Mouse (Mus musculus) hindbrain, embryonic 11.5 days (tissue): ENCODE measurements around the gene Nyap1. TPM values are rescaled to one million over a fixed set of nuclear protein-coding genes. Genes with fewer than 3 reads are reported as not detected.

Experiments
- ATAC-seq: fragments of 200-750 bp; cut with Nextera tagmentation; 2 replicates; pipeline ENCODE4 v1.8.0; 2017; ENCODE audit warnings: mild to moderate bottlenecking, moderate TSS enrichment, moderate library complexity; ENCODE audit not compliant: low FRiP score
- DNase-seq: peaks from one replicate; pipeline ENCODE4 v3.0.0-alpha.2; 2015; ENCODE audit warnings: low spot score
- H3K27ac ChIP-seq: fragments of 300-500 bp; sonication (generic); 2 replicates; pipeline ENCODE4 v1.5.1; 2014; ENCODE audit warnings: mild to moderate bottlenecking, low read depth, low read length
- H3K27me3 ChIP-seq: fragments of 300-500 bp; sonication (generic); 2 replicates; pipeline ENCODE4 v1.6.1; 2014; ENCODE audit warnings: mild to moderate bottlenecking, low read length, moderate library complexity, mixed read lengths; ENCODE audit not compliant: control insufficient read depth, insufficient read depth
- H3K36me3 ChIP-seq: fragments of 300-500 bp; sonication (generic); 2 replicates; pipeline ENCODE4 v1.6.1; 2014; ENCODE audit warnings: mild to moderate bottlenecking, low read length, moderate library complexity, mixed read lengths; ENCODE audit not compliant: control insufficient read depth, insufficient read depth
- H3K4me1 ChIP-seq: fragments of 300-500 bp; sonication (generic); replicated peaks from 2 replicates; pipeline ENCODE4 v1.6.1; 2014; ENCODE audit warnings: low read length, mixed read lengths; ENCODE audit not compliant: control insufficient read depth, insufficient read depth
- H3K4me2 ChIP-seq: fragments of 300-500 bp; sonication (generic); replicated peaks from 2 replicates; pipeline ENCODE4 v1.6.1; 2014; ENCODE audit warnings: mild to moderate bottlenecking, low read depth, low read length
- H3K4me3 ChIP-seq: fragments of 300-500 bp; sonication (generic); 2 replicates; pipeline ENCODE4 v1.5.1; 2014; ENCODE audit warnings: low read depth, low read length
- H3K9ac ChIP-seq: fragments of 300-500 bp; sonication (generic); 2 replicates; pipeline ENCODE4 v1.6.1; 2014; ENCODE audit warnings: low read depth, low read length
- H3K9me3 ChIP-seq: fragments of 300-500 bp; sonication (generic); 2 replicates; pipeline ENCODE4 v1.6.1; 2016; ENCODE audit warnings: low read length; ENCODE audit not compliant: control insufficient read depth
- WGBS: fragments of 180-500 bp; shearing (Covaris S2); extraction: QIAGEN DNeasy Blood & Tissue Kit; methylation state at CpG from one replicate; pipeline ENCODE4 v1.1.7; 2014; 5-methylcytosine and 5-hydroxymethylcytosine counted together
- polyA plus RNA-seq: library from polyadenylated mRNA; unstranded; fragments of >200 nt; fragmentation: Nextera tagmentation; extraction: Ambion mirVana; gene quantifications from 2 replicates; pipeline ENCODE4 v1.2.1, GENCODE M21; 2014

The Nyap1 gene
- polyA plus RNA-seq, 1 experiment from 2014 or later = 2.9 TPM

DNA sequence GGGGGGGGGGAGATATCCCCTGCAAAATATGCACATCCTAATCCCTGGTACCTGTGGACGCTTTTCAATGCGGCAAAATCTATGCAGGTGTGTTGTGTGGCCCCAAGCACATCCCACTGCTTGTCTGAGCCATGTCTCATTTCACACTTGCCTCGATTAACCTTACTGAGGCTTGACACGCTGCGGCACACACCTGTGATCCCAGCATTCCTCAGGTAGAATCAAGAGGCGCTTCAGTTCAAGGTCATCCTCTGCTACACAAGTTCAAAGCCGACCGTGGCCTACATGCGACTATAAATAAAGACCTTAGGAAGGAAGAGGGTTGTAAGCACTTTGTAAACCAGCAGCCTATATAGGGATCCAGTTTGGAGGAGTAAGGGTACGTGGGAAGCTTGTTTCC is 641 bp upstream of the Nyap1 start:
- Histone ChIP-seq H3K4me3 (peak overlapping the region; percentile 62), H3K27ac (no peak overlapping the region), H3K9me3 (no peaks in the 10 kb centered on the region), H3K4me1 (peaks cover 12% of the 10 kb centered on the region), H3K27me3 (no peaks in the 10 kb centered on the region), H3K9ac (no peak overlapping the region), H3K4me2 (peak overlapping the region; percentile 92; the same call in 1 of the 2 replicates), H3K36me3 (no peaks in the 10 kb centered on the region)
- ATAC-seq (no peak), DNase-seq (no peak)
- 76% methylated on average over 10 of the region's 10 CpGs for WGBS

DNA sequence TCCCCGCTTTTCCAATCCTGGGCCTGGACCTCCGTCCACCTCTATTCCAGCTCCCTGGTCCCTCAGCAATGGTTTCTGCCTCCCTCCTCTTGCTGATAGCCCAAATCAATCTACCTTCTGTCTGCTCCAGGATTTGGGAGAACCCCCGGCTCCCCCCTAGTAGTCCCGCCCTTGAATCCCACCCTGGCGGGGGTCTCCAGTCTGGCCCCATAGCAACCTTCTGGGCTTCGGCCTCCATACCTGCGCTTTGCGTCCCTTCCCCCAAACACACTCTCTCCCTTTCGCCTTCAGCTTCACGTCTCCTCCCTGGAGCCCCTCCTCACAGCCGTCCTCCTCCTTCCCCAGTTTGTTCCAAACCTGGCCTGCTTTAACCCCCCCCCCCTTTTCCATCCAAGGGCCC is 901 bp downstream of the Nyap1 start:
- Histone ChIP-seq H3K27me3 (no peaks in the 10 kb centered on the region), H3K9me3 (no peaks in the 10 kb centered on the region), H3K27ac (peak overlapping the region; percentile 48; the same call in 1 of the 2 replicates), H3K4me3 (peak overlapping the region; percentile 62), H3K9ac (peak overlapping the region; percentile 68), H3K36me3 (no peaks in the 10 kb centered on the region), H3K4me2 (peak overlapping the region; percentile 92), H3K4me1 (peaks cover 12% of the 10 kb centered on the region)
- ATAC-seq (0 out of 2 replicates have a peak, but pooled peaks have one; percentile 17), DNase-seq (no peak)
- 9% methylated on average over 10 of the region's 11 CpGs for WGBS

DNA sequence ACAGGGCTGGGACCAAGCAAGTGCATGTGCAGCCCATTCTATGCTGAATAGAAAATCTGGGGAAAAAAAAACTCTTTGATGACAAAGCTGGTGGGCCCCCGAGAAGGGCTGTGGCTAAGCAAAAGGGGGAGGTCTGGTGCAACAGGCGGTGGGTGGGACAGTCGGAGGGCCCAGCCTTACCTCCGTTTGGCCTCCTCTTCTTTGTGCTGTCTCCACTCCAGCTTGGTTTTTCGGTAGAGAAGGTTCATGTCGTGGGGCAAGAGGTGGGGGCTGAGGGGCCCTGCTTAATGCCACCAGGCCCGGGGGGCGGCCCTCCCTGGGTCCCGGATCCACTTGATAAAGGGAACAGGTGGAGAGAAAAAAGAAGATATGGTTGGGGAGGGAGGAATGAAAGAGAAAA is 1.9 kb downstream of the Nyap1 start:
- no peak for DNase-seq
- Histone ChIP-seq H3K9me3 (no peaks in the 10 kb centered on the region), H3K36me3 (no peaks in the 10 kb centered on the region), H3K4me1 (peaks cover 22% of the 10 kb centered on the region), H3K27me3 (no peaks in the 10 kb centered on the region), H3K4me3 (peak overlapping the region; percentile 62), H3K4me2 (peak overlapping the region; percentile 92), H3K9ac (peak overlapping the region; percentile 60), H3K27ac (peak overlapping the region; percentile 4; the same call in 1 of the 2 replicates)
- ATAC-seq = no peak
- WGBS = 51% methylated on average over 9 of the region's 9 CpGs

DNA sequence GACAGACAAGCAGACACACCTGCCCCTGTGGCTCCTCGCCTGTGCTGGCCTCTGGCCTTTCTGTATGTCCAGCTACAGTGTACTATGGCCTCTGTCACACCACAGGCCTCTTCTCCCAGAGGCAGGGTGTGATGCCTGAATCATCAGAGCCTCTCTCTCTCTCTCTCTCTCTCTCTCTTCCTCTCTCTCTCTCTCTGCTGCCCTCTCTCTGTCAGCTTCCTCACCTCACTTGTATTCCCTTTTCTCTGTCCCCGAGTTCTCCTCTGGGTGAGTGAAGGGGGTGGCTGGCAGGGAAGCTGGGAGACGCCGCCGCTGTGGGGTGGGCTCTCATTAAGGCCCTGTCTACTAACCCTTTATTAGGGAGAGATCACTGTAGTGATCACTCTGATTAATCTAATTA is 2.9 kb downstream of the Nyap1 start:
- H3K4me1 ChIP-seq = peaks cover 26% of the 10 kb centered on the region
- no peak for DNase-seq
- 52% methylated on average over 5 of the region's 5 CpGs for WGBS
- no peak overlapping the region; the same call in 1 of the 2 replicates for H3K27ac ChIP-seq
- peak overlapping the region; percentile 15; the same call in 1 of the 2 replicates for H3K4me2 ChIP-seq
- no peaks in the 10 kb centered on the region for H3K36me3 ChIP-seq
- H3K9ac ChIP-seq = 0 out of 2 replicates have a peak overlapping the region, but pooled peaks have one; percentile 20
- no peak overlapping the region; the same call in 1 of the 2 replicates for H3K4me3 ChIP-seq
- no peaks in the 10 kb centered on the region for H3K9me3 ChIP-seq
- no peak for ATAC-seq
- no peaks in the 10 kb centered on the region for H3K27me3 ChIP-seq

DNA sequence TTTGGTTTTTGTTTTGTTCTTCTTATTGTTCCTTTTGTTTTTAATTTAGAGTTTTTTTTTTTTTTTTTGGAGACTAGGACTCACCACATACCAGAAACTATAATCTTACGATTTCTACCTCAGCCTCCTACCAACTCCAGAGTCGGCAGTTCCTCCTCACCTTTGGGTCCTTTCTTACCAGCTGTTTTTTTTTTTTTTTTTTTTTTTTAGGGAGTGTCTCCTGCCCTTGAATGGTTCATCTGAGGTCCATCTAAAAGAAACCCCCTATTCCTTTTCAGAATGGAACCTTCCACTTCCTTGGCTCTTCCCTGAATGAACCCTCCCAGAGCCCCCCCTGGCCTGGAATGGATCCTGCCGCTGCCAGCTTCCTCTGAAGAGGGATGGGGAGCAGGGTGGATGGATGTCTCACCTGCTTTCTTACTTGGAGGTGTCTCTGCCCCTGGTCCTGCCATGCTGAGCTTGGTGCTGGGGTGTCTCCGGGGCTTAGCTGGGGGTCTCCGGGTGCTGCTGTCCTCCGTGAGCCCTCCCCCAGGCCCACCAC is 3.9 kb downstream of the Nyap1 start:
- no peaks in the 10 kb centered on the region for H3K36me3 ChIP-seq
- 88% methylated on average over 6 of the region's 6 CpGs for WGBS
- DNase-seq (no peak), ATAC-seq (no peak)
- H3K9ac ChIP-seq = no peak overlapping the region
- peaks cover 27% of the 10 kb centered on the region for H3K4me1 ChIP-seq
- H3K4me3 ChIP-seq = no peak overlapping the region
- no peak overlapping the region for H3K27ac ChIP-seq
- no peaks in the 10 kb centered on the region for H3K27me3 ChIP-seq
- no peaks in the 10 kb centered on the region for H3K9me3 ChIP-seq
- no peak overlapping the region for H3K4me2 ChIP-seq

DNA sequence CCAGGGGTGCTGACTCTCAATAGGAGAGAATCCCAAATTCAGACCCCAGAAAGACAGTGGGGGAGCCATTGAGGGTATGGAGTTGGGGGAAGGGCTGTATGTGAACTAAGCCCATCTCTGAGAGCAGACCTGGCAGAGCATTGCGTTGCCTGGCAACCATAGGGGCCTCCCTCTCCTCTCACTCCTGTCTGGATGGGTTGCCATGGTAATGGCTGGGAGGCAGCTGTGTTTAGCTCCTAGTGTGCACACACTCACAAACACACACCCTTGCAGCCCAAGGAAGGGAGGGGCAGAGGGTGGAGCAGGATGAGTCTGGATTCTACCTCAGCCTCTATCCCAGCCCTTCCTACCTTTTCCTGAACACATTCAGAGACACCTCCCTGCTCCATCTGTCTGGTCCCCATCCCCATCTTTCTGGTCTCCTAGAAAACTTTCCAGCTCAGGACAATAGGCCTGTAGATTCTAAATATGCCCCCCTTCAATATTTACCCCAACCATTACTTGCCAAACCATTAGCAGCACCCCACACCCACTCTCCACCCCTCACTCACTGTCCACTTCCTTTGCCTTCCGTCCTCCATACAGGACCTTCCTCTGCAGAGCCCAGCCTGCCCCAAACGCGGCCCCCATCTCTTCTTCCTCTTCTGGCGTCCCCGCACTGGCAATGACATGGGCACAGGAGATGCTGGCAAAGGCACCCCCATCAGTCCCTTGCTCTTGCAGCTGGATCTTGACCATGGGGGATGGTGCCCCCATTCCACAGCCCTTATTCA is 6.9 kb downstream of the Nyap1 start:
- Histone ChIP-seq H3K27ac (peak overlapping the region; percentile 95), H3K9me3 (no peaks in the 10 kb centered on the region), H3K36me3 (no peaks in the 10 kb centered on the region), H3K27me3 (no peaks in the 10 kb centered on the region), H3K9ac (peak overlapping the region; percentile 52), H3K4me3 (no peak overlapping the region), H3K4me1 (peaks cover 20% of the 10 kb centered on the region), H3K4me2 (peak overlapping the region; percentile 28)
- WGBS = 63% methylated on average over 6 of the region's 6 CpGs
- peak; percentile 96 for ATAC-seq
- peak; percentile 95 for DNase-seq

DNA sequence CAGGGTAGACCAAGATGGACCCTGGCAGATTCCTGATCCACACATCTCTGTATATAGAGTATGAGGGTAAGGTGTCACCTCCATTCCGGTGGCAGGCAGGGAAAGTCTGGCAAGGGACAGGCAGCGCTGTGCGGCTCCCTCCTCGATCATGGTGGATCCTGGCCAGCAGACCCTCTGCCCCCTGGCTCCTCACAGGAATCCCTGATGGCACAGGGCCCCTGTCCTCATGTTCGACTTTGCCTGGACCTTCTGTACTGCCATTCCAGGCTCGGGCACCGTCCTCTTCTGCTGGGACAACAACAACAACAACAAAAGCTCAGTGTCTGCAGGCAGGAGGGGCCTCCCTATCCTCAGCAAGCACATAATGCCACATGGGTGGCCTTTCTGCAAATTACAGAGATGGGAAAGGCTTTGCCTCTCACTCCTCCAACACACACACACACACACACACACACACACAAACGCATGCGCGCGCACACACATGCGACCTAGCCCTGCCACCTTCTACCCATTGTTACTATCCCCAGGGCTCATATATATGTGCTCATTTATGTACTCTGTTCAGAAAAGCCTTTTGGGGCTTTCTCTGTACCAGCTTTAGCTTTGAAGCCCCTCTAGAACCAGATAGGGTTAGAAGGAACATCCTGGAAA is 7.6 kb downstream of the Nyap1 start:
- ATAC-seq (peak; percentile 80), DNase-seq (peak; percentile 72)
- peak overlapping the region; percentile 28 for H3K4me2 ChIP-seq
- 47% methylated on average over 12 of the region's 12 CpGs for WGBS
- peaks cover 20% of the 10 kb centered on the region for H3K4me1 ChIP-seq
- H3K9me3 ChIP-seq = no peaks in the 10 kb centered on the region
- H3K36me3 ChIP-seq = no peaks in the 10 kb centered on the region
- no peaks in the 10 kb centered on the region for H3K27me3 ChIP-seq
- H3K27ac ChIP-seq = peak overlapping the region; percentile 95
- peak overlapping the region; percentile 52 for H3K9ac ChIP-seq
- no peak overlapping the region for H3K4me3 ChIP-seq

DNA sequence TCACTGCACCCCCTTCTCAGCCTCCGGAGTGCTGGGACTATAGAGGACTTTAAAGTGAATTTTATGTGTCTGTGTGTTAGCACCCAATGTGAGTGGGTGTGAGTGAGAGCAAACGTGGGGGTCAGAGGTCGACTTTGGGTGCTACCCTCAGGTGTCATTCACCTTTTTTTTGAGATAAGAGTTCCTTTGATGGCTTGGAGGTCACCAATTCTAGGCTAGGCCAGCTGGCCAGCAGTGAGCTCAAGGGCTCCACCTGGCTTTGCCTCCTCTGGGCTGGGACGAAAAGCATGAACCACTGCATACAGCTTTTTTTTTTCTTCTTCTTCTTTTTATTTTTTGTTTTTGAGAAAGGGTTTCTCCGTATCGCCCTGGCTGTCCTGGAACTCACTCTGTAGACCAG is 14.6 kb downstream of the Nyap1 start:
- Histone ChIP-seq H3K4me2 (no peak overlapping the region), H3K4me1 (no peaks in the 10 kb centered on the region), H3K36me3 (no peaks in the 10 kb centered on the region), H3K4me3 (no peak overlapping the region), H3K9ac (no peak overlapping the region), H3K27ac (no peak overlapping the region), H3K9me3 (no peaks in the 10 kb centered on the region), H3K27me3 (no peaks in the 10 kb centered on the region)
- 74% methylated on average over 6 of the region's 6 CpGs for WGBS
- DNase-seq (no peak), ATAC-seq (no peak)
